Mouse (Mus musculus) urinary bladder, adult 2 months (tissue): ENCODE results near the gene Csad. TPM values are rescaled to one million over a fixed set of nuclear protein-coding genes. Genes with fewer than 3 reads are reported as not detected.

ENCODE experiments used
- polyA plus RNA-seq: library from polyadenylated mRNA; depleted of rRNA; stranded (reverse); fragments of >200 nt; gene quantifications from 2 replicates; pipeline ENCODE4 v1.2.3, GENCODE M21; 2012; rRNA removed

The Csad gene
- polyA plus RNA-seq, 1 experiment: 102 TPM

Other genes with a start within 250 kb of the Csad start
- 382 and 417 TPM in 2 replicates for gene Krt8, start 200.2 kb downstream of the Csad start, polyA plus RNA-seq
- gene Krt18, start 176.5 kb downstream of the Csad start, polyA plus RNA-seq: 642 and 655 TPM in 2 replicates
- 121 and 170 TPM in 2 replicates for gene Eif4b, start 131.0 kb downstream of the Csad start, polyA plus RNA-seq
- 69.2 and 107 TPM in 2 replicates for gene Tns2, start 104.3 kb downstream of the Csad start, polyA plus RNA-seq
- 43.7 and 50.0 TPM in 2 replicates for gene Spryd3, start 68.5 kb downstream of the Csad start, polyA plus RNA-seq
- 260 TPM in 2 replicates for gene Igfbp6, start 60.4 kb downstream of the Csad start, polyA plus RNA-seq
- gene Soat2, start 54.2 kb downstream of the Csad start, polyA plus RNA-seq: 0.59 and 0.89 TPM in 2 replicates
- gene Zfp740, start 1.5 kb downstream of the Csad start, polyA plus RNA-seq: 62.9 and 67.8 TPM in 2 replicates
- gene Itgb7, start 27.2 kb upstream of the Csad start, polyA plus RNA-seq: 7.0 and 13.2 TPM in 2 replicates
- 72.2 and 76.7 TPM in 2 replicates for gene Rarg, start 52.8 kb upstream of the Csad start, polyA plus RNA-seq
- 0.56 and 0.59 TPM in 2 replicates for gene Gm9918, start 65.8 kb upstream of the Csad start, polyA plus RNA-seq
- gene Mfsd5, start 74.7 kb upstream of the Csad start, polyA plus RNA-seq: 62.6 and 64.4 TPM in 2 replicates
- 1.7 and 1.9 TPM in 2 replicates for gene Espl1, start 91.5 kb upstream of the Csad start, polyA plus RNA-seq
- 396 and 519 TPM in 2 replicates for gene Pfdn5, start 121.4 kb upstream of the Csad start, polyA plus RNA-seq
- gene Myg1, start 127.0 kb upstream of the Csad start, polyA plus RNA-seq: 54.1 and 59.1 TPM in 2 replicates
- gene Aaas, start 146.0 kb upstream of the Csad start, polyA plus RNA-seq: 19.1 and 21.4 TPM in 2 replicates
- 0.15 and 0.21 TPM in 2 replicates for gene Sp7, start 162.5 kb upstream of the Csad start, polyA plus RNA-seq
- gene Sp1, start 201.4 kb upstream of the Csad start, polyA plus RNA-seq: 19.1 and 24.2 TPM in 2 replicates
- gene Amhr2, start 240.6 kb upstream of the Csad start, polyA plus RNA-seq: 0.53 and 0.62 TPM in 2 replicates